Mouse (Mus musculus) CD8-positive naive resting alpha-beta T cell, adult 2 months (primary cell): ENCODE measurements around the gene Gnb1.

Source experiments
- DNase-seq, 2 experiments: peaks; one replicate each; pipeline ENCODE4 v3.0.0; 2022; ENCODE audit warnings: low read depth in 2 of 2, low spot score in 2 of 2

Gnb1 gene

DNA sequence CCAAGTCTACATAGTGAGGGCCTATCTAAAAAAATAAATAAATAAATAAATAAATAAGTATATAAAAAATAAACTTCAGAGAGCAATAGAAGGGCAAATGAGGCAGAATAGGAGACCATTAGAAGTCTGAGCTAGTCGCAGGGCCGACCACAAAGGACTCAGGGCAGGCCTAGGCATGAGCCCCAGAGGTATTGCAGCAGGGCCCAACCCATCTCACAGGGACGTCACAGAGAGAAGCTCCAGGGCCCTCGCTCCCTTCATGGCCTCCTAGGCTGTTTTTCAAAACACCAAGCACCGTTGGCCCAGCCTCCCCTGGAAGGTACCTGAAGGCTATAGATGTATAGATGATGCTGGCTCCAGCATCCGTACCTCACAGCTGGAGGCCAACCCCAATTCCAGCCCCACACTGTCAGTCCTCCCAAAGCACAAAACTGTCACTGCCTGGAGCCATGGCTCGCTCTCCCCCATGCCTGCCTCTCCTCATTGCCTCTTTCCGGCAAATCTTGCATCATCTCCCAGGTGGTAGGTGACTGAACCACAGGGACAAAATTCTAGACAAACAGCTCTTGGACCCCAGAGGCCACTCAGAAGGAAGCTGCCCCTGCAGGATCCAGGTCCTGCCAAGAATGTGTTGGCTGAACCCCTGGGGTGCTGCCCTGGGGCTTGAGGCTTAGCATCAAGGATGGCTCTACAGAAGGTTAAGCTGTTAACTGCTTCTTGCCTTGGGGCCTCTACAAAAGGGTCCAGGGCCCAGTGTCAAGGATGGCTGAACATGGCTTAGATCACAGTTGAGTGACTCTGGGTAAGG lies 8.2 kb upstream of the Gnb1 start:
- no peak for DNase-seq

- DNase-seq: no peak
Measured at GRCm38 (mm10) chr4:155485521-155485920, 5.6 kb upstream of the Gnb1 start.

GRCm38 (mm10) chr4:155487746-155488145 lies 3.4 kb upstream of the Gnb1 start:
- no peak for DNase-seq

DNA sequence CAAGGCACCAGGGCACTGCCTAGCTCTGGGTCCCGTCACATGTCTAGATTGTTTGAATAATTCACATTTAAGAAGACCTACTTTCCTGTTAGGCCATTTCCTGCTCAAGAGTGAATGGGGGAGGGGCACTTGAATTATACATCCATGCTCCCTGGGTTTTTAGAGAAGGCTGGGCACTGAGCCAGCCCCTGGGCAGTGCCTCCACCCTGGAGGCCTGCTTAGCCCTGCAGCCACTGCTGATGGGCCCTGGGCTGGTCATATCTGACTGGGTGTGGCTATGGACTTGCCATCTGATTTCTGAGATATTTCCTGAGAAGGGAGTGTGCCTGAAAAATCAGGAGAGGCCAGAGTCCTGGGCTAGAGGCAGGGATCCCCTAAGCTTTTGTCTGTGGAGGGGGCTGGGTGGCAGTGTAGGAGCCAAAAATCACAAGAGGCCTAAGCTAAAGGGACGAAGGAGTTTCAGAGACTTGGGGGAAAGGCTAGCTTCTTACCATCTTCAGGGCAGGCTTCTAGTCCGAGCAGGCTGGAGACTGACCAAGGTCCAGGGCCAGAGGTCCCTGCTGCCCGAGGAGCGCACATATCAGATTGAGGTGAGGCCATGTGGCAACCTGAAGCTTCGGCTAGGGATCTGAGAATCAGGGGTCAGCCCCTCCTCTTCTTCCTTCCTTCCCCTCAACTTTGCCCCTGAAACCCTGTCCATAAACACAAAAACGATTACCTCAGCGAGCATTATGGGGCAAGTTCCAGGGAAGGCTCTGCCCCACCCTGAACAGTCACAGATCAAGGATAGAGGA lies 2.7 kb upstream of the Gnb1 start:
- no peak for DNase-seq

GRCm38 (mm10) chr4:155489101-155489970 lies 1.8 kb upstream of the Gnb1 start:
- DNase-seq: no peak

- no peak for DNase-seq
Measured at GRCm38 (mm10) chr4:155490456-155490855, 705 bp upstream of the Gnb1 start.

DNA sequence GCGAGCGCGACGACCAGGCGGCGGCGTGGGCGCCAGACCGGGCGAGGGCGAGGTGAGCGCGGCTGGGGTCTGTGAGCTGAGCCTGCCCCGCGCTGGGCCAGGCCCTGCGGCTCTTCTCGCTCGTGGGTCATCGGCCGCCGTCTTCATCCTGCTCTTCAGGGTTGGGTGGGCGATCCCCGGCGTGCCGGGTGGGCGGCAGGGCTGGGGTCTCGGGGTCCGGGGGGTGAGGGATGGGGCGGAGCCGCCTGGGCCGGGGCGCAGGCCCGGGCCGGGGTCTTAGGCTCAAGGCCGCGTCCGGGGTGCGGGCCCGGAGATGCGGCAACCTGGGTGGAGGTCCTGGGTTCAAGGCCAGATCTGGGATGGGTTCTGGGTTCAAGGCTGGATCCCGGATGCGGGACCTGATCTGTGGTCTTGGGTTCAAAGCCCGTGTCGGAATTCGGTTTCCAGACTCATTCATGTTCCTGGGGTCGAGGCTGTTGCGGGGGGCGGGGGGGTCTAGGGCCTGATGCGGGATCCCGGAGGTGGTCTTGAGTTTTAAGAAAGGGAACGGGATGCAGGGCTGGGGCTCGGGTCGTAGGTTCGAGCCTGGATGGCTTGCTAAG lies 469 bp downstream of the Gnb1 start:
- no peak for DNase-seq

GRCm38 (mm10) chr4:155492131-155492633 lies 1.0 kb downstream of the Gnb1 start:
- peak in 1 of 2 experiments; percentile 28 for DNase-seq

- DNase-seq: no peak
Measured at GRCm38 (mm10) chr4:155494891-155495290, 3.7 kb downstream of the Gnb1 start.

GRCm38 (mm10) chr4:155497963-155498362 lies 6.8 kb downstream of the Gnb1 start:
- no peak for DNase-seq

DNA sequence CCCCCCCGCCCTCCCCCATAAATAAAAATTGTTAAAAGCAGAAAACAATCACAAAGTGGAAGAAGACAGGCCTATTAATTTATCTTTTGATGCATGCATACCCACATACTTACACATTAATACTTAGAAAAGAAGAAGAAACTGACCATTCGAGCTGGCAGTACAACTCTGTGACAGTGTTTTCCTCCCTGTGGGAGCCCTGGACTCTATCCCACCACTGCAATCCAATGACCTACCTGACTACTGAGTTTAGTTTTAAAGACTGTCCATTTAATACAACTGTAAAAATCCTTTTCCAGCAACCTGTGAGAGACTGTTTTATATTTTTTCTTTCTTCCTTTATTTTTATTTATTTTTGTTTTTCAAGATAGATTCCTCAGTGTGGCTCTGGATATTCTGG lies 10.0 kb downstream of the Gnb1 start:
- DNase-seq: no peak

- DNase-seq: no peak
Measured at GRCm38 (mm10) chr4:155505067-155505466, 13.9 kb downstream of the Gnb1 start.

DNA sequence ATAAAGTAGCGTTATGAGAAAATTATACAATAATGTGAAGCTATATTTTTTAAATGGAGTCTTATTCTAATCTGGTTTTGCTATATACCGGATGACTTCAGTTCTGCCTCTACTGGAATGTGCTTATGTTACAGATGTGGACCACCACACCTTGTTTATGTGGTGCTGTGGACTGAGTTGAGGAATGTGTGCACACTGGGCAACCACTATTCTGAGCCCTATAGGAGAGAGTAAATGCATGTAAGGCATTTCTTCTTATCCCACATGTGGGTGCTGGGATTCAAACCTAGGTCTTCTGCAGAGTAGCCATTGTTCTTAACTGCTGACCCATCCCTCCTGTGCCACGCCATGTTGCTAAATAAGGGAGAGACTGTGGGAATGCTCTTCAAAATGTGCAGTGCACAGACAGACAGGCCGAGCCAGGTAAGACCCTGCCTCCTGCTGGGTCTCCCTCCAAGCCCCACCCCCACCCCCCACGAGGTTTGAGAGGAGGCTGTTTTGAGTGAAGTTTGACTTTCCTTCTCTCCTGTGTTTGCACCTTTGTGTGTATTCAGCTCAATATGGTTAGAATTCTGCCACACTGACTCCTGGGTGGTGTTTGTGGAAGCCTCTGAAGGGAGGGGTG lies 14.6 kb downstream of the Gnb1 start:
- no peak for DNase-seq

DNA sequence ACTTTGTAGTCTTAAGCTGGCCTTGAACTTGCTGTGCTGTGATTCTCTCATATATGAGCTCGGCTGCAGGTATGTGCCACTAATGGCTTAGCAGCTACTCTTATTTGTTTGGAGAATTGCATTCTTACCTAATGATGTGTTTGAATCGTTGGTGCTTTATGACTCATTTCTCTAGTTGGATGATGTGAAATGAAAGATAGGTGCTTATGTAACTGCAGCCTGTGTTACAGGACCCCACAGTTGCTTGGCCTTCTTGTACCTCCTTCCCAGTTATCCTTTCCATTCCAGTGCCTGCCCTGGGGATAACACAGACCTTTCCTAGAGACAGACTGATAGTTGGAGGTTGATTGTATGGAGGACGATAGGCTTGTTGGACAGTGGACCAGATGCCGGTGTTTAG lies 17.5 kb downstream of the Gnb1 start:
- no peak for DNase-seq

DNA sequence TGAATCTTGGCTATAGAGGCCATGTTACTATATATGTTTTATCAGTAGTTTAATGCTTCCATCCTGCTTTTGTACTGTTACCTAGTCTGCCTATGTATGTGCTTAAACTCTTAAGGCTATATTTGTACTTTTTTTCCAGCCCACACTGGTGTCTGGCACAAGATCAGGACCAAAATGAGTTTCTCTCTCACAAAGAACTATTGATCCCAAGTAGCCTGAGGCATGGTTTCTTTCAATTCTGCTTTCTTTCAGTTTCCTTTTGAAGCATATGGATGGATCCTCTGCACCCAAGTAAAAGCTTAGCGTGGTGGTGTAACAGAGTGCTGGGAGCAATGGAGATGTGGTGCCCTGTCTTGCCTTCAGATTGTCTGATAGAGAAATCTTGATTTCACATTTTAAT lies 19.8 kb downstream of the Gnb1 start:
- DNase-seq: no peak

- no peak for DNase-seq
Measured at GRCm38 (mm10) chr4:155514810-155515209, 23.6 kb downstream of the Gnb1 start.

- DNase-seq: no peak
Measured at GRCm38 (mm10) chr4:155517948-155518517, 26.9 kb downstream of the Gnb1 start.

DNA sequence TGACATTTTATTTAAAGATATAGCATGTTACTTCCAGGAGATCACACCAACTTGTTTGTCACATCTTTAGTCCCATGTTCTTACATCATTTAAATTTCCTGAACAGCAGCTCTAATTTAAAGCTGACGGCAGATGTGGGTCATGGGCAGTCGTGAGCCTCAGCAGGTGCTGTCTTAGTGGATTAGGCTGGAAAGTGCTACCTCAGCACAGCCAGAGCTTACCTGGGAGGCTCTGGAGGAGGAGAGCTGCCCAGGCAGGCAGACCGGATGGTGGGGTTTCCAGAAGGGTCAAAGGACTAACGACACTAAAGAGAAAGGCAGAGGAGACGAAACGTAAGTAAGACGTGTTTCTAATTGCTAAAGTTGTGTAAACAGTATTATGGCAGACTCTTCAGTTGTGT lies 31.2 kb downstream of the Gnb1 start:
- DNase-seq: no peak

DNA sequence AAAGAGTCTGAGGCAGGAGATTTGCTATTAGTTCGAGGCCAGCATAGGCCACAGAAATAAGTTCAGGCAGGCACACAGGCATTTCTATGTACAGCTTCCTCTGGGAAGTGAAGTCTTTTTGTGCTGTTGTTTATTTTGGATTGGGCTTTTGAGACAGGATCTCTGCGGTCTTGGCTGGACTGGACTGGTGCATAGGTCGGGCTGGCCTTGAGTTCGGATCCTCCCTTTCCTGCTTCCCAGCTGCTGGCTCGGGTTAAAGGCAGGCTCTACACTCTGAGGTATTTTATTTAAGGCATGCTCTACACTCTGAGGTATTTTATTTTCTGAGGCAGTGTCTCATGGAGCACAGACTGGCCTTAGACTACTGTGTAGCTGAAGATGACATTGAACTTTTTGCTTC lies 34.6 kb downstream of the Gnb1 start:
- DNase-seq: no peak

DNA sequence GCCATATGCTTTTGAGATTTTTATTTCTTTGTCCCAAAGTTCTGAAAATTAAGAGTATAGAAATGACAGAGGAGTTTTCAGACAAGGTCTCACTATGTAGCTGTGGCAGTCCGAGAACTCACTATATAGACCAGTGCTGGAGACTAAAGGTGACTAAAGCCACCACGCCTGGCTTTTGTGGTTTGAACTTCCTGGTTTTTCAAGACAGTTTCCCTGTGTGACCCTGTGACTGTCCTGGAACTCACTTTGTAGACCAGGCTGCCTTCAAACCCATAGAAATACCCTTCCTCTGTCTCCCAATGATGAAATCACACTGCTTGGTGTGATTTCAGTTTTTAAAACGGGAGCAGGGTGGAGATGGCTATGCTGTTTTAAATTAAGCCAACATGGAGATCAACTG lies 38.1 kb downstream of the Gnb1 start:
- no peak for DNase-seq
